Mouse (Mus musculus) adrenal gland, postnatal 10 days (tissue): ENCODE results near the gene Dnttip1. TPM values are rescaled to one million over a fixed set of nuclear protein-coding genes. Genes with fewer than 3 reads are reported as not detected.
A peak's percentile ranks its signal among the peaks of the same experiment; 100 is the strongest.

Experiments
- DNase-seq: peaks from one replicate; pipeline ENCODE4 v3.0.0; 2021; ENCODE audit warnings: mixed read lengths
- total RNA-seq, 2 experiments: library from RNA; stranded (reverse); gene quantifications; 2 replicates each; pipeline ENCODE4 v1.2.3; 2021

The Dnttip1 gene
- total RNA-seq, 2 experiments from 2014 or later: 39.1 to 42.1 TPM

DNA sequence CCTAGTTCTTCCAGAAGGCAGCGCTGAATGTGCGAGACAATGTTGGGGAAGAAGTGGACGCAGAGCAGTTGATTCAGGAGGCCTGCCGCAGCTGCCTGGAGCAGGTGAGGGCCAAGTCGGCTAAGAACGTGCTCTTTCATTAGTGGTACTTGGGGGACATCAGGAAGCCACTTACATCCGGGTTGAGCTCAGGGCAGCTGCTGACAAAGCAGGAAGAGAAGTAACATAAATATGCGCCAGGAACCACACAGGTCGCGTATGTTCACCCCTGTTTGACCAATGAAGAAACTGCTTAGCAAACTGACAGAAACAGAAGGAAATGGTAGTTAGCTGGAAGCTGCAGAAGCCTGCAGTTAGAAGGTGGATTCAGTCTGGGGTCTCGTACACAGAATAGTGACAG lies 8.3 kb downstream of the Dnttip1 start:
- DNase-seq: no peak

DNA sequence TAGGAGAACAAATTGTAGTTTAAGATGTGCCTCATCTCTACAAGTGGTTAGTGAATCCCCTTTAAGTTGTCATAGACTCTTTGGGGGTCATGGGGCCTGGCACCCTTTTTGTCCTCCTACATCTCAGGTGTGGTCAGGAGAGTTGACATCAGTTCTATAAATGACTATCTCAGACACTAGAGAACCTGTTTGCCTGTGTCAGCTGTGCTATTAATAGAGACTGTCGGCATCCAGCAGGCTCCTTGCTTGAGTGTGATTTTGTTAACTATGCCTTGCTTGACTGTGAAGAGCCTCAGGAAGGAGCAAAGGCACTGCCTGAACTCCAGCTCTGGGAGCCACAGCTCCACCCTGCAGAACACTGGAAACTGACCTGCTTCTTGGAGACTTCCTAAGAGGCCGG lies 9.0 kb downstream of the Dnttip1 start:
- no peak for DNase-seq

DNA sequence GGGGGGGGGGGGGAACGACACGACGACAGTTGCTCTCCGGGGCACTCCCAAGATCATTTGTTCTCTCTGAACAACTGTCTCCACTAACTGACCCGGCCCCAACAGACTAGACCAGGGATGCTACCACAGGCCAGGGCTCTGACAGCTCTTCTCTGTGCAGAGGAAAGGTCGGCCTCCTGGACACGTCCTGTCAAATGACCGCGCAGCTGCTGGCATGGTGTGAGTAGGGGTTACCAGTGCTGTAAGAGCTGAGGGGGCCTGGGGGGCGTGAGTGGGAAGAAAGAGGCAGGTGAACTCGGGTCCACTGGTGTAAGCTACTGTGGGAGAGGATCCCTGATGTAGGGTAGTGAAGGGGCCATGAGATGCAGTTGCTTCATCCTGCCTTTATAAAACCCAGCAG lies 12.1 kb downstream of the Dnttip1 start:
- DNase-seq: no peak

DNA sequence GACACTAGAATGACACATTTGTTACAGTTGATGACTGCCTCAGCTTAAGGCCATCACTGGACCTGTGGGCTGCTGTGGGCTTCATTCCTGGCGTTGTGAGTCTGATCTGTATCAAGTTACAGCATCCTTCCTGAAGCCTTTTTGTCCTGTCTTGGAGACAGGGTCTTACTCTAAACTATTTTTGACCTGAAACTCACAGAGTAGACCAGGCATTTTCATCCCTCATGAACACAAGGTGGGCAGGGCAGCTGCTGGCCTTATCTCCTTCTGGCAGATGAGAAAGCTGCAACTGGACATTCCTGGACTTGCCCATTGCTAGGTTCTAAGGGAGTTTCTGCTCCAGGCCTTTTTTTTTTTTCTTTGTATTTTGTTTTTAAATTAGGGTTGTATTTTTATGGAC lies 12.9 kb downstream of the Dnttip1 start:
- DNase-seq: no peak

DNA sequence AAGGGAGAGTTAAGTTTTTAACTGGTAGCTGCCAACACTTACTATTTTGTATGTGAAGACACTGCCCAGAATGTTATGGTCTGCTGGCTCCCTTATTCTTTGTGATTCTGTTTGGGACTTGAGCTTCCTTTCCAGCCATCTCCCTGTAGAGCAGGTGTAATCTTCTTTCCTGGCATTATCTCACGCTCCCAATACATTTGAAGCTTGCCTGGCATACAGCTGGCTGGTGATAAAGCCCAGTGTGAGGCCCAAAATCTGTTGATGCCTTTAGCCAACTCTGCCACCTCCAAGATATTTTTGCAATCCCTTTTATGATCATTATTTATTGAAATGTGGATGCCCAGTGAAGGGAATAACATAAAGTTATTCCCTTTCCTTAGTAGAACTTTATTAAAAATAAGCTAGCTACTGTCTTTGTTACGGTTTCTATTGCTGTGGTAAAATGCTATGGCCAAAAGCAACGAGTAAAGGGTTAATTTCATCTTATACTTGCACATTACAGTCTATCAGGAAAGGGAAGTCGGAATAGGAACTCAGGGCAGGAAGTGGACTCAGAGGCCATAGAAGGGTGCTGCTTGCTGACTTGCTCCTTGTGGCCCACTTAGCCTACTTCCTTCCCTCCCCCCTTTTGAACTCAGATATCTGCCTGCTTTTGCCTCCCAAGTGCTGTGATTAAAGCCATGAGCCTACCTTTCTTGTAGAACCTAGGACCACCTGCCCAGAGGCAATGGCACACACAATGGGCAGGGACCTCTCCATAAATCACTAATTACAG lies 14.5 kb downstream of the Dnttip1 start:
- no peak for DNase-seq

DNA sequence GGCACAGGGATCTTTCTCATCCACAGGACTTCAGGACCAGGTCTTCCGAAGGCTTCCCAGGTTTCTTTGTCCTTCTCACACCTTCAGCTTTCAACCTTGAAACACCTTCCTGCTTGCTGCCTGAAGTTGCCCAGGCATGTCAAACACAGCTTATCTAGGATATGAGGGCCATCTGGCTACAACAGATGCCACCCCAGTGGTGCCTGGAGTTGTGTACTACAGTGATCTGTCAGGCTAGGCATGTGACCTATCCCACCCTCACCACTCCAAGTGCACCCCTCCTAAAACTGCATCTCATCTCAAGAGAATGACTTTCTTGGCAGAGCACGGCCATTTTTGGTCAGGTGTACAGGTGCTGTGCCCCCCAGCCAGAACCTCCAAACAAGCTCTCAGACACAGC lies 15.7 kb downstream of the Dnttip1 start:
- DNase-seq: no peak

DNA sequence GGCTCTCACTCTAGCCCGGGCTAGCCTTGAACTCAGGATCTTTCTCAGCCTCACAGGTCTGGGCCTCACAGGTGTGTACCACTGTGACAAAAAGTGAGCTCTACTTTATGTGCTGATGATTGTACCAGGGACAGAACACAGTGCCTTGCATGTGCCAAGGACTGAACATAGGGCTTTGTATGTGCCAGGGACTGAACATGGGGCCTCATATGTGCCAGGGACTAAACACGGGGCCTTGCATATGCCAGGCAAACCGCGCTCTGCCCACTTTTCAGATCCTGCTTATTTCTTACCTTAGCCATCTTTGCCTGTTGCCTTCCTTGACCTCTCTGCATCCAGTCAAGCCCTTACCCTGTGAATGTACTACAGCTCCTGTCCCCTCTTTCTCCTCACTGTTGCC lies 16.2 kb downstream of the Dnttip1 start:
- DNase-seq: no peak

DNA sequence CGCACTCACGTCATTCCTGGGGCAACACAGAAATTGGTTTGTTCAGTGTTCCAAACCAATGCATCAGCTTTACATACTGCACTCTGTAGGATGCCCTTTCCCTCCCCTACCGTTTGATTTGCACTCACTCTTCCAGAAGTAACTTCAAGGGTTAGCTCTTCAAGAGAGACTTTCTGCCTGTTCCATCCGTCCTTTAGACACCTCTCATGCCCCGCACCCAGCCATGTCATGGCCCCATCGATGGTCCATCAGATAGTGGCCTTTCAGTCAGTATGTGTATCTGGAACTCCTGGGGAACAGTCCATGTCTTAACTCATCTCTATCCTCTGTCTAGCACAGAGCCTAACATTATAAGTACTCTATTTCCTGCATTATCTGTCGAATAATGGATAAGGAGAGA lies 16.8 kb downstream of the Dnttip1 start:
- DNase-seq: no peak

DNA sequence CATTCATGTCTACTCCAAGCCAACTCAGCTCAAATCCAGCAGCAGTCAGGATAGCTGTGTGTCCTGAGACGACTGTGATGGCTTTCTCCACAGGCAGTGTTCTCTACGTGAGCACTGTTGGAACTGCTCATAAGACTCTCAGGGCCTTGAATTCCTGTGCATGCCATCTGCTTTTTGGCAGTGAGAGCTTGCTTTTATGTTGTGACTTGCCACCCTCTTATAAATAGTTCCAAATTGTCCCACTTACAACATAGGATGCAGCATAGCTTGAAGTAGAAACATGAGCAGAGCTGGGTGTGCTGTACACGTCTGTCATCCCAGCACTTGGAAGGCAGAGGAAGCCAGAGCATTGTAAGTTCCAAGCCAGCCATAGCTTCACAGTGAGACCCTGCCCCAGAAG lies 20.1 kb downstream of the Dnttip1 start:
- no peak for DNase-seq

DNA sequence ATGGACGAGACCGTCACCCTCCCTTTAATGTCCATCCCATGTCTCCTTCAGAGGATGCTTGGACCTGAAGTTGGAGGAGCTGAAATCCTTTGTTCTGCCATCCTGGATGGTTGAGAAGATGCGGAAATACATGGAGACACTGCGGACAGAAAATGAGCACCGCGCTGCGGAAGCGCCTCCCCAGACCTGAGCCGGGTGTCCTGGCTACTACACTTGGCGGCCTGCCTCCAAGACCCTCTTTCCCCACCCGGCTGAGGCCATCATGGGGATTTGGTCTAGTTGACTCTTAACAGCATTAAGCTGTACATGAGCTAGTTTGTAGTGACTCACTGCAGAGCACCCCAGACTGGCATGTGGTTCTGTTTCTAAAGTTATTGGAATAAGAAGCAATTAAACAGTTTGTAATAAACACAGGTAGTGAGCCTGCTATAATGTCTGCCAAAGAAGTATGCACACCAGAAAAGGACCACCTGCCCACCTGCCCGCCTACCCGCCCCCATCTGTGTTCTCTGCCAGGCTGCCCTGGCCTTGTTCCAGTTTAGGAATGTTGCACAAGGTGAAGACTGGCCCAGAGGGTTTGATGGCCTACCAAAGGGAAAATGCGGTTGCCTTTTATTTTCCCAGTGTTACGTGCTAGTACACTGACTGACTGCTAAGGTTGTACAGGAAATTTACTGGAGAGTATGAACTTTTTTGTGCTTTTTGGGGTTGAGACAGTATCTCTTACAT lies 22.2 kb downstream of the Dnttip1 start:
- DNase-seq: peak; percentile 57

DNA sequence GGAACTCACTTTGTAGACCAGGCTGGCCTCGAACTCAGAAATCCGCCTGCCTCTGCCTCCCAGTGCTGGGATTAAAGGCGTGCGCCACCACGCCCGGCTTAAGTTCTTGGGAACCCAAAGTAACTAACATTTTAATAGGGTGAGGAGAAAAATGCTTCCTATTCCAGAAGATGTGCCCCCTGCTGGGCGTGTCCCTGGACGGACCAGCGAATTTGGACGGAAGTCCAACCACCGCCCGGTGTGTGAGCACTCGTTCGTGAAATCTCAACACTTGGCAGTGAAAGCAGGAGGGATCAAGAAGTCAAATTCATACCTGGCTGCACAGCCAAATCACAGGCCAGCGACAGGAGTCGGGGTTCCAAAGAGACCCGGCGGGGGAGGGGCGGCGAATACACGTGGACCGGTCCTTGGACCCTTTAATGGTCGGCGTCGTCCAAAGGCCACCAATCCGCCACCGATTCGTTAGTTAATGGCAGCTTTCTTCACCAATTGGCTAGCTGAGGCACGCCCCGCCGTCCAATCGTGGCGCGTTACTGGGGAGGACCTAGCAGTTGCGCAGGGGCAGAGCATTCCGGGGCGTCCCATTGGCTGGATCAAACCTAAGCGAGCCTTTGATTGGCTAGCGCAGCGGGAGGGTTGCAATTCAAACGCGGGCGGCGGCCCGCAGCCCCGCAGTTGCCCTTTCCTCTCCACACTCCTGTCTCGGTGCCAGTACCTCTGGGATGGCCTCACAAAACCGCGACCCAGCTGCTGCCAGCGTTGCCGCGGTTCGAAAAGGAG lies 23.7 kb downstream of the Dnttip1 start, which contains the start of gene Ube2c:
Gene Ube2c (plus strand): TSS at position 641 of the 780 bp plus-strand sequence.
- peak; percentile 98 for DNase-seq

DNA sequence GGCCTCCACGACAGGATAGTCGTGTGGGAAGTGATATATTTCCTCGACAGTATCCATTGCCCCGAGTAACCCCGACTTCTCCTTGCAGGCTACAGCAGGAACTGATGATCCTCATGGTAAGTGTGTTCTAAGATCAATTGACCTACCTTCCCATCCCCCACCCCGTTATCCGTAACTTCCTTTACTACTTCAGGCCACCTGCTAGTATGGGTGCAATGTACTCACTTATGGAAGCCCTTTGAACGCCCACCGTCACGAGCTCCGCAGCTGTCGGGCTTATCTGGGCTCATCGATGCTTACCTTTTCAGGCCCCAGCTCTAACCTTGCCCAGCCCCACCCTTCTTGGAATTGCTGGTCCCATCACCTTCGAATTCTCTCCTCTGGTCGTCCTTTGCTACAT lies 24.5 kb downstream of the Dnttip1 start:
- no peak for DNase-seq

DNA sequence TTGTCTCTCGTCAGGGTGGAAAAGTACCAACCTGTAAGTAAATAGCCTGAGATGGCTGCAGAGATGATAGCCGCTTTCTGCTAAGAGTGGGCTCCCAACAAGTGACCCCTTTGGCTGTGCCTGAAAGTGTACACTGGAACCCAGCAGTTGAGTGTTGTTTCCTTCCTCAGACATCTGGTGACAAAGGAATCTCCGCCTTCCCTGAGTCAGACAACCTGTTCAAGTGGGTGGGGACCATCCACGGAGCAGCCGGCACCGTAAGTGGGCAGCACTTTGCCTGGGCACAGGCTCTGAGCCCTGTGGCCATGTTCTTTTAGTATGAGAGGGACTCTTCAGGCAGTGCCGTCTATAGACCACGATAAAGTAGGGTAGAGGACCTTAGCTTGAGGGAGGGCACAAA lies 25.3 kb downstream of the Dnttip1 start:
- no peak for DNase-seq

DNA sequence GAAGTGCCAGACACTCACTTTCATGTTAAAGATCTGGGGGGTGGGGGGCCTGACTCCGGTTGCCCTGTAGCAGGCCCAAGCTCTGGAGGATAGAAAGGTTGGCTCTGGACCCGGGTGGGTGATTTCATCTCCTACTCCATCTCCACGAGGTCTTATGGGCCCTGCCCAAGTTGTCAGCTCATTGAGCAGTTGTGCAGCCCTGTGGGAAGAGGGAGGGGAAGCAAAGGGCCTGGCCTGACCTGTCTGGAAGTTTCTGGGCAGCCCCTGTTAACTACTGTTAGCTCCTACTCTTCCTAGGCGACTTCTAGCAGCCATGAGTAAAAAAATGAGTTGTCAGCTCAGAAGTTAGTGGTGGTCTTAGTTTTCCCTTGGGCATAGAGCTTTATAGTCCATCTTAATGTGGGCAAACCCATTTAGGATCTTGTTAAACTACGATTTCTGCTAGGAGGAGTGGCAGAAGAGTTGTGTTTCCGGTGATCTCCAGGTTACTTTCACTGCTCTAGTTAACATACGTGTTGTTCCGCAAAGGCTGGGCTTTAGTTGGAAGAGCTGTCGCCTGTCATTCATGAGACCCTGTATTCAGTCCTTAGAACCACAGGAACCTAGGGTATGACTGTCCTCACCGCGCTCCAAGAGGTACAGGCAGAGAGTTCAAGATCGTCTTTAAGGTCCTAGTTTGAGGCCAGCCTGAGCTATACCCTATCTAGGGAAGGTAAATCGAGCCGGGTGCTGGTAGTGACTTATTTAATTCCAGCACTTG lies 27.6 kb downstream of the Dnttip1 start:
- DNase-seq: no peak

DNA sequence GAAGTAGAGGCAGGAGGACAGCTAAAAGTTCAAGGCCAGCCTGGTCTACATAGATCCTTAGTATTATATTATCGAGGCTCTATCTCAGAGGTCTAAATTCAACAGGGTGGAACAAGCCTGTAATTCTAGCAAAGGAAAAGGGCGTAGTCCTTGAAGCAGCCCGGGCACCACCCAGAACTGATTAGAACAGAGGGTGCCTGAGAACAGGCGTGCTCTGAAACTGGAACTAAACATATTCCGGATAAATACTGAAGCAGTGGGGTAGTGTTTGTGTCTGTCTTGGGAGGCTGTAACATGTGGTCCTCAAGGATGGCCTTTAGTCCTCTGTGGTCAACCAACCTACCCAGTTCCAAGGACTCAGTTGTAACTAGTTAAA lies 28.2 kb downstream of the Dnttip1 start:
- DNase-seq: no peak

DNA sequence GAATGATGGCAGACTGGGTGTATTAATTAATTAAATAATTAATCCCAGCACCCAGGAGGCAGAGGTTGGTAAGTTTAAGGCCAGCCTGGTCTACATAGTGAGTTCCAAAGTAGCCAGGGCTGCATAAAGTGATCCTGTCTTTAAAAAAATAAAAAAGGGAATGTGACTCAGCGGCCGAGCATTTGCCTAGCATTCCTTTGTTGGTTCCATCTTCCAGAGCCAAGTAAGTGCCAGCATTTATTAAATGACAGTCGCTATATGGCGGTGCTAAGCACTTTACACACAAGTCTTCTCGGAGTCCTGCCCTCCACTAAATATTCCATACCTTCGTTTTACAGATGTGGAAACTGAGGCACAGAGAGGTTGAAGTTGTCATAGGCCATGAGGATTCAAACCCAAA lies 30.3 kb downstream of the Dnttip1 start:
- DNase-seq: no peak

DNA sequence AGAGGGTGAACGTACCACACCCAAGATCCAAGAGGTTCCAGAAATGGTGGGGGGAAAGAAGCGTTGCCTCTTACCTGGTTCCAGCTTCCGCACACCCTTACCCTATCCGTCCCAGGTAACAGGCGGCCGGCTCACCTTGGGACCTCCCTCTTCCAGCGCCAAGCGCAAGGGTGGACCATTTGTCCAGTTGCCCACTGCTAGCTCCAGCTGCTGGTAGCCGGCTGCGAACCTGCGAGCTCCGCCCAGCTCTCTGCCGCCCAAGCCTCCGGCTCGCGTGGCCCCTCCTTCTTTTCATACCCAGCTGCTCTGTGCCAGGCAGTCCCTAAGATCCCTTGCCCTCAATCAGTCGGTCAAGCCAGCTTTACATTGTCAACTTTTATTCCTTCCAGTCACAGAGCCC lies 31.0 kb downstream of the Dnttip1 start:
- DNase-seq: no peak

DNA sequence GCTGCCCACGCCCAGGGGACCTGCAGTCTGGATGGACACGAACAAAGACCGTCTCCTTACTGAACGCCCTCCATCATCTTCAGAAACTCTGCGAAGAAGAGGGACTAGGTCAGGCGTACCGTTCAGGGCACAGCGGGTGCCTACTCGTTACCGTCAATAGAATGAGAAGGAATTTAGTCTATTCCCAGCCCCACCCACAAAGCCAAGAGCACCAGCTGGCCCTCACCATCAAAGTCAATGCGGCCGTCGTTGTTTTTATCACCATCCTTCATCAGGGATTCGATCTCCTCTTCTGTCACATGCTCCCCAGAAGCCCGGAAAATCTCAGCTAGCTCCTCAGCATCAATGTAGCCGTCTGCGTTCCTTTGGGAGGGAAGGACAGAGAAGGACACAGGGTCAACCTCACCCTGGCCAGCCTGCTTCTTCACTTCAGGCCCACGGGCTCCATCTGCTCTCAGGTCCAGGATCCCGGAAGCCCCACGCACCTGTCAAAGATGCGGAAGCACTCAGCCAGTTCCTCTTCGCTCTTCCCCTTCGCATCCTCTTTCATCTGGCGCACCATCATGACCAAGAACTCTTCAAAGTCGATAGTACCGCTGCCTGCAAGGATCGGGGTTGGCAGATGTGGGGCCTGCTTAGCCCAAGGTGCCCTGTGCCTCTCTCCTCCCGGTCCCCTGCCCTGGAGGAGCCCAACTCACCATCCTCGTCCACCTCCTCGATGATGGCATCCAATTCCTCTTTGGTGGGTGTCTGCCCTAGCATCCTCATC lies 31.6 kb downstream of the Dnttip1 start:
- DNase-seq: no peak

DNA sequence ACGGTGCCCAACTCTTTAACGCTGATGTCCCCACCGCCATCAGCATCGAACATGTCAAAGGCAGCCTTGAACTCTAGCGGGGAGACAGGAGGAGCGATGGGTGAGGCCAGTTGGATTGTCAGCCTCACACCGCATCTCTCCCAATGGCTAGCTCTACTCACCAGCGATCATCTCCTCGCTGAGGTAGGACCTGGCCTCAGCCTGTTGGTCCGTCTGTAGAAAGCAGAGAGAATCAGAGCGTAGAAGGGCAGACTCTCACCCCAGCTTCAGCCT lies 32.2 kb downstream of the Dnttip1 start:
- no peak for DNase-seq

DNA sequence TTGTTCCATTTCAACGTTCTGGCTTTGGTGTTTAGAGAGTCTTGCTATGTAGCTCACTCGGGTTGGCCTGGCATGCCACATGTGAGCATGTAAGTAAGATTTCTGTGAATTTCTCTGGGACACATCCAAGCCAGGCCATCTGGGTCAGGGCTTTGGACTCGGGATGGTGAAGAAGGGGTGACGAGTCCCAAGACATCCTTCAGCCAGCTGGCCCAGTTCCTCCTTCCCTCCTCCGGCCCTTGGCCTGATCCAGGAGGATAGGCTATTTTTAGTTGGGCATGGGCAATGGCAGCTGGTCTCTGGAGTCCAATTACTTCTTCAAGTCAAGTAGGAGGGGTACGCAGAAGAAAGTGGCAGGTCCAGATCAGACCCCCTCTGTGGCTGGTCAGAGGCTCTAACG lies 33.0 kb downstream of the Dnttip1 start:
- no peak for DNase-seq

DNA sequence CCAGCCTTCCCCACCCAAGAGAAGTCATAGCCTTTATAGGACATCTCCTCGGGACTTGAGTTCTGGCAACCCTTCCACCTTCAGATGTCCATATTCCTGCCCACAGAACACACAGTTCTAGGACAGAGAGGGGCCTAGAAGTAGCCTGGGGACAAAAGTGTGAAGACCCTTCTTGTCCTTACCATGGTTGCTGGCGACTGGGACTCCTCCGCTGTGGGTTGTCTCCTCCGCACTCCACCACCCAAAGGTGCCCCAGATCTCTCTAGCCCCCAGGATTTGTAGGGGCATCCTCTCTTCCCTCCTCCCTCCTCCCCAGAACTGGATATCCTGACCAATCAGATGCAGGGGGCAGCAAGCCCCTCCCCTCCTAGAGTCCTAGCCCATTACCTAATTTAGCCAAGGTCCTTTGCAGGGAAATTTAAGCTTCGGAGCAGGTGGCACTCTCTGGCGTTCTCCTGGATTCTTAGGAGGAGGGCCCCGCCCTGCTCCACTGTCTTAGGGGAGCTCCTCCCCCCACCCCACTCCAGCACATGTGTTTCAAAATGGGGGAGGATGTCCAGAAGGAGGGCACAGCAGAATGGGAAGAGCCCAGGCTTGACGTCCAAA lies 33.8 kb downstream of the Dnttip1 start, which contains the start of gene Tnnc2:
Gene Tnnc2 (minus strand): TSS at position 487 of the 606 bp plus-strand sequence.
- DNase-seq: no peak
